Mouse (Mus musculus): ENCODE data around the gene Fancd2. TPM values are rescaled to one million over a fixed set of nuclear protein-coding genes. Genes with fewer than 3 reads are reported as not detected.

Gene Fancd2
- 14.0 and 14.1 TPM in 2 replicates for total RNA-seq (2012; rRNA removed)
- polyA plus RNA-seq (2012; ENCODE audit: insufficient read depth in 1 of 2, insufficient read length in 2 of 2, low read depth in 1 of 2, low replicate concordance in 2 of 2, missing spikeins in 1 of 2): 10 to 100 TPM; 18.5 to 35.0 TPM

DNA sequence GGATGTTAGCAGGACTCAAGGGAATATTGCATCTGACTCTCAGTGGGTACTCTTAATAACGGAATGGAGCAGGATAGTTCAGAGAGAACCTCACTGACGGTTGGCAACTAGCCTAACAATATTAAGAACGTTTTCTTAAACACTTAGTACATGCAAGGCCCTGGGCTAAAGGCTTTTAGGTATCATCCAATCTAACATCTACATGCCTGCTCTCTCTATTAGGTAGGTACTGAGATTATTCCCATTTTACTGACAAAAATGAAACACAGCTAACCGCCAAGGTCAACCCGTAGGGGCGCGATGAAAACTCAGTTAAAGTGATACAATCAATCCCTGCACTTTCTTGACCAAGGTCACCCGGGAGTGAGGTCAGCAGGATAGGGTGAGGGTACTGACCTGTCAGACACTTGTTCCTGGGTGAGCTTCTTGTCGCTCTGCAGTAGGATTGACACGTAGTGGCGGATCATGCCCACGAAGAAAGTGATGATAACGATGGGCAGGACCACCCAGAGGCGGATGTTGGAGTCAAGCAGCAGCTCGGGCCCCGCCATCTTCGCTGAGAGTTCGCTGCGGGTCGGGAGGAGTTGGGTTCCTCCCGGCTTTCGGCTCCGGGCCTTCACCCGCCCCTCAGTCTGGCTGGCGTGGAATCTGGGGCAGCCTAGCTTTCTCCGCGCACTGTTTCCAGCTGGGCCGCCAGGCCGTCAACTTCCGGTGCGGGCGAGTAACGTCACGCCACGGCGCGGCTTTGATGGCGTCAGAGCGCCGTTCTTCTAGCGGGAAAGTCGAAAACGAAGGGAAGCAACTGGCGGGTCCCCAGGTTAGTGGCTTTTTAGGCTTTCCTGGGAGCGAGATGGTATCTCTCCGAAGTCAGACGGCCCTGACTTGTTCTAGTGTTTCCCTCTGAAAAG, at the start of gene Fancd2, which contains the start of gene Emc3:
Fancd2 (plus strand) TSS at position 751 of the 908 bp plus-strand sequence.
Emc3 (minus strand) TSS at position 721 of the 908 bp plus-strand sequence.
- Histone ChIP-seq H3K4me3 (ENCODE audit: control insufficient read depth in 1 of 2, insufficient read depth in 1 of 2, low read depth in 2 of 2, low read length in 2 of 2) (peak within 1 kb of the TSS; percentile 55 to 88), H3K27ac (ENCODE audit: control insufficient read depth, low read depth, low read length) (peak within 1 kb of the TSS; percentile 76), H3K27me3 (ENCODE audit: control insufficient read depth in 1 of 2, insufficient read depth in 2 of 2, low read length in 2 of 2) (no peaks in the 10 kb centered on the region), H3K9me3 (replicated peaks; ENCODE audit: insufficient read depth, low read length) (no peaks in the 10 kb centered on the region), H3K4me1 (ENCODE audit: control insufficient read depth in 1 of 2, insufficient read depth in 2 of 2, low read length in 2 of 2) (peaks cover 8% of the 10 kb centered on the region in 2 experiments; a peak in 3 of 4 replicates), H3K36me3 (ENCODE audit: control insufficient read depth in 1 of 2, insufficient read depth in 2 of 2, low read length in 2 of 2) (peaks cover 0 to 12% of the 10 kb centered on the region in 2 experiments; a peak in 2 of 4 replicates), H3K79me2 (ENCODE audit: control insufficient read depth, insufficient read depth, low read length, poor library complexity) (peaks cover 32% of the 10 kb centered on the region), H3K9ac (ENCODE audit: control insufficient read depth, low read depth, low read length, poor library complexity, severe bottlenecking) (peak within 1 kb of the TSS; percentile 76)
- DNase-seq (ENCODE audit: low read depth, low spot score): peak; percentile 94
- TF ChIP-seq MYB (IDR thresholded peaks at IDR 0.05; ENCODE audit: low read depth, low read length) (no peak), TBP (IDR thresholded peaks at IDR 0.05; ENCODE audit: low read depth, low read length) (no peak; the same call in 1 of the 2 replicates), GATA1 (IDR thresholded peaks at IDR 0.05; ENCODE audit: low read depth, low read length) (peak; percentile 60), NELFE (IDR thresholded peaks at IDR 0.05; ENCODE audit: low read depth, low read length) (peak; percentile 87), E2F4 (IDR thresholded peaks at IDR 0.05; ENCODE audit: borderline replicate concordance, low read depth, low read length) (peak; percentile 97), UBTF (IDR thresholded peaks at IDR 0.05; ENCODE audit: borderline replicate concordance, insufficient read depth, low read depth, low read length) (no peak), MAFK (IDR thresholded peaks at IDR 0.05; ENCODE audit: borderline replicate concordance, low read depth, low read length) (no peak), CTCF (IDR thresholded peaks at IDR 0.05 in 2 of 3, conservative IDR thresholded peaks at IDR 0.05 in 1 of 3; ENCODE audit: control insufficient read depth in 1 of 3, insufficient read depth in 1 of 3, low read depth in 2 of 3, low read length in 3 of 3, poor library complexity in 1 of 3, severe bottlenecking in 1 of 3) (no peak), MYC (IDR thresholded peaks at IDR 0.05; ENCODE audit: low read depth, low read length) (no peak), BHLHE40 (IDR thresholded peaks at IDR 0.05; ENCODE audit: borderline replicate concordance, low read depth, low read length) (no peak), TCF12 (IDR thresholded peaks at IDR 0.05; ENCODE audit: low read depth, low read length) (peak; percentile 66), USF1 (IDR thresholded peaks at IDR 0.05; ENCODE audit: low read depth, low read length) (no peak), ZMIZ1 (IDR thresholded peaks at IDR 0.05; ENCODE audit: low read depth, low read length) (no peak), ETS1 (IDR thresholded peaks at IDR 0.05; ENCODE audit: low read depth, low read length) (peak; percentile 78), MAX (IDR thresholded peaks at IDR 0.05; ENCODE audit: low read length) (peak; percentile 64; the same call in 1 of the 2 replicates), POLR2AphosphoS5 (IDR thresholded peaks at IDR 0.05; ENCODE audit: borderline replicate concordance, low read depth, low read length) (no peak), MEF2A (IDR thresholded peaks at IDR 0.05; ENCODE audit: extremely low read depth, insufficient replicate concordance, low read depth, low read length, poor library complexity, severe bottlenecking) (no peak), CHD2 (IDR thresholded peaks at IDR 0.05; ENCODE audit: low read length) (no peak), USF2 (IDR thresholded peaks at IDR 0.05; ENCODE audit: borderline replicate concordance in 1 of 2, insufficient read depth in 1 of 2, low read depth in 1 of 2, low read length in 2 of 2) (no peak), SIN3A (IDR thresholded peaks at IDR 0.05; ENCODE audit: low read length) (peak; percentile 100), KAT2A (conservative IDR thresholded peaks at IDR 0.05; ENCODE audit: low read depth, low read length) (peak; percentile 82), JUND (IDR thresholded peaks at IDR 0.05; ENCODE audit: low read depth, low read length) (no peak), RCOR1 (IDR thresholded peaks at IDR 0.05; ENCODE audit: low read depth, low read length) (no peak), ZNF384 (IDR thresholded peaks at IDR 0.05; ENCODE audit: low read depth, low read length) (no peak), POLR2AphosphoS2 (IDR thresholded peaks at IDR 0.05; ENCODE audit: low read length) (no peak), POLR2A (IDR thresholded peaks at IDR 0.05; ENCODE audit: control insufficient read depth in 1 of 2, insufficient read depth in 1 of 2, low read depth in 1 of 2, low read length in 2 of 2, poor library complexity in 1 of 2) (peak; percentile 55 to 84; a peak in 3 of 4 replicates), EP300 (IDR thresholded peaks at IDR 0.05; ENCODE audit: low read depth in 1 of 2, low read length in 2 of 2) (0 out of 4 replicates have a peak, but pooled peaks of 1 of the 2 experiments have one; percentile 32), MAZ (IDR thresholded peaks at IDR 0.05; ENCODE audit: low read depth, low read length) (no peak), NRF1 (IDR thresholded peaks at IDR 0.05; ENCODE audit: insufficient read depth, low read depth, low read length, poor library complexity, severe bottlenecking) (no peak), ELF1 (IDR thresholded peaks at IDR 0.05; ENCODE audit: low read depth, low read length) (peak; percentile 98), ZC3H11A (IDR thresholded peaks at IDR 0.05; ENCODE audit: low read depth, low read length) (no peak), RAD21 (IDR thresholded peaks at IDR 0.05; ENCODE audit: low read depth, low read length) (no peak), GABPA (IDR thresholded peaks at IDR 0.05; ENCODE audit: low read depth, low read length) (no peak), CHD1 (IDR thresholded peaks at IDR 0.05; ENCODE audit: low read depth, low read length) (no peak)
